Mouse (Mus musculus): Measurements from ENCODE around the gene Col23a1.

DNA sequence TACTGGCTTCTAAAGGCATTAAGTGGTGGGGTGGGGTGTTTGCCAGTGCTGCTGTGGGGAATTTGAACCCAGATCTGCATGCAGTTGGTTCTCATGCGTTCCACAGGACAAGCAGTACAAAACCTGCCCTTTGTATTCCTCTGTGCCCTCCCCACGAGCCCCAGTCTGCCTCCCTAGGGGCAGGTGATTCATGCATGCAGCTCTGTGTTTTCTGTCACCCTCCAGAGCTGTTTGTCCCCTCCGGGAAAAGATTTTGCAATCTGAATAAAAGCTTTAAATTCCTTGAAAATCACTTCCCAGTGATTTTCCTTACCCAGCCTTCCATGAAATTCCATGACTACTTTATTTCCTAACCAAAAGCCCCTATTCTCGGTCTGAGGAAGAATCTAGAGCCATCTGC, 186.8 kb downstream of the Col23a1 start:
- TF ChIP-seq CTCF (IDR thresholded peaks at IDR 0.05; ENCODE audit: low read depth, low read length) (no peak), POLR2AphosphoS5 (IDR thresholded peaks at IDR 0.05; ENCODE audit: insufficient replicate concordance, low read depth, low read length) (no peak), TAL1 (conservative IDR thresholded peaks at IDR 0.05; ENCODE audit: low read depth, low read length) (no peak), GATA1 (IDR thresholded peaks at IDR 0.05; ENCODE audit: borderline replicate concordance, low read length) (no peak), GATA2 (IDR thresholded peaks at IDR 0.05; ENCODE audit: borderline replicate concordance, low read depth, low read length) (no peak)
